Mouse (Mus musculus) lung, postnatal 10 days (tissue): ENCODE results near the gene Dock2.
A peak's percentile ranks its signal among the peaks of the same experiment; 100 is the strongest.
"Not testable (repeated sequence)": the region's sequence is repeated elsewhere in the genome, so short reads cannot be mapped to it uniquely, and the experiment has no call there.

Source experiments
- DNase-seq: peaks from one replicate; pipeline ENCODE4 v3.0.0; 2021

Dock2 gene

GRCm38 (mm10) chr11:34783587-34784043 lies at the start of gene Dock2:
TSS of gene Dock2 (minus strand) at chr11:34783892.
- DNase-seq = peak; percentile 25

- no peak for DNase-seq
Observed at GRCm38 (mm10) chr11:34832678-34833077, 49.0 kb upstream of the Dock2 start.

GRCm38 (mm10) chr11:34827803-34828202 lies 44.1 kb upstream of the Dock2 start:
- DNase-seq = no peak

GRCm38 (mm10) chr11:34826940-34827339 lies 43.2 kb upstream of the Dock2 start:
- no peak for DNase-seq

- DNase-seq = no peak
Observed at GRCm38 (mm10) chr11:34824791-34825190, 41.1 kb upstream of the Dock2 start.

- peak; percentile 9 for DNase-seq
Observed at GRCm38 (mm10) chr11:34814767-34815166, 31.1 kb upstream of the Dock2 start.

GRCm38 (mm10) chr11:34814319-34814718 lies 30.6 kb upstream of the Dock2 start:
- no peak for DNase-seq

- DNase-seq = not testable (repeated sequence)
Observed at GRCm38 (mm10) chr11:34805026-34805425, 21.3 kb upstream of the Dock2 start.

GRCm38 (mm10) chr11:34798066-34798465 lies 14.4 kb upstream of the Dock2 start:
- DNase-seq = not testable (repeated sequence)

- no peak for DNase-seq
Observed at GRCm38 (mm10) chr11:34796097-34796496, 12.4 kb upstream of the Dock2 start.

GRCm38 (mm10) chr11:34791872-34792271 lies 8.2 kb upstream of the Dock2 start:
- peak; percentile 17 for DNase-seq

- DNase-seq = peak; percentile 22
Observed at GRCm38 (mm10) chr11:34784864-34785263, 1.2 kb upstream of the Dock2 start.

- DNase-seq = peak; percentile 42
Observed at GRCm38 (mm10) chr11:34782516-34783430, 919 bp downstream of the Dock2 start.

- no peak for DNase-seq
Observed at GRCm38 (mm10) chr11:34780786-34781185, 2.9 kb downstream of the Dock2 start.

GRCm38 (mm10) chr11:34779966-34780365 lies 3.7 kb downstream of the Dock2 start:
- no peak for DNase-seq

- no peak for DNase-seq
Observed at GRCm38 (mm10) chr11:34778351-34778750, 5.3 kb downstream of the Dock2 start.

GRCm38 (mm10) chr11:34777529-34777928 lies 6.2 kb downstream of the Dock2 start:
- no peak for DNase-seq

GRCm38 (mm10) chr11:34776054-34776453 lies 7.6 kb downstream of the Dock2 start:
- no peak for DNase-seq

- no peak for DNase-seq
Observed at GRCm38 (mm10) chr11:34774636-34775035, 9.1 kb downstream of the Dock2 start.

- DNase-seq = no peak
Observed at GRCm38 (mm10) chr11:34773304-34773895, 10.3 kb downstream of the Dock2 start.

- peak; percentile 40 for DNase-seq
Observed at GRCm38 (mm10) chr11:34771221-34771986, 12.3 kb downstream of the Dock2 start.

- DNase-seq = no peak
Observed at GRCm38 (mm10) chr11:34770666-34771065, 13.0 kb downstream of the Dock2 start.

- DNase-seq = no peak
Observed at GRCm38 (mm10) chr11:34769946-34770345, 13.7 kb downstream of the Dock2 start.
